Mouse (Mus musculus) hindbrain, embryonic 11.5 days (tissue): ENCODE results near the gene Nek8. TPM values are rescaled to one million over a fixed set of nuclear protein-coding genes. Genes with fewer than 3 reads are reported as not detected.
A peak's percentile ranks its signal among the peaks of the same experiment; 100 is the strongest.

Source experiments
- ATAC-seq: fragments of 200-750 bp; cut with Nextera tagmentation; 2 replicates; pipeline ENCODE4 v1.8.0; 2017; ENCODE audit warnings: mild to moderate bottlenecking, moderate TSS enrichment, moderate library complexity; ENCODE audit not compliant: low FRiP score
- DNase-seq: peaks from one replicate; pipeline ENCODE4 v3.0.0-alpha.2; 2015; ENCODE audit warnings: low spot score
- H3K27ac ChIP-seq: fragments of 300-500 bp; sonication (generic); 2 replicates; pipeline ENCODE4 v1.5.1; 2014; ENCODE audit warnings: mild to moderate bottlenecking, low read depth, low read length
- H3K27me3 ChIP-seq: fragments of 300-500 bp; sonication (generic); 2 replicates; pipeline ENCODE4 v1.6.1; 2014; ENCODE audit warnings: mild to moderate bottlenecking, low read length, moderate library complexity, mixed read lengths; ENCODE audit not compliant: control insufficient read depth, insufficient read depth
- H3K36me3 ChIP-seq: fragments of 300-500 bp; sonication (generic); 2 replicates; pipeline ENCODE4 v1.6.1; 2014; ENCODE audit warnings: mild to moderate bottlenecking, low read length, moderate library complexity, mixed read lengths; ENCODE audit not compliant: control insufficient read depth, insufficient read depth
- H3K4me1 ChIP-seq: fragments of 300-500 bp; sonication (generic); replicated peaks from 2 replicates; pipeline ENCODE4 v1.6.1; 2014; ENCODE audit warnings: low read length, mixed read lengths; ENCODE audit not compliant: control insufficient read depth, insufficient read depth
- H3K4me2 ChIP-seq: fragments of 300-500 bp; sonication (generic); replicated peaks from 2 replicates; pipeline ENCODE4 v1.6.1; 2014; ENCODE audit warnings: mild to moderate bottlenecking, low read depth, low read length
- H3K4me3 ChIP-seq: fragments of 300-500 bp; sonication (generic); 2 replicates; pipeline ENCODE4 v1.5.1; 2014; ENCODE audit warnings: low read depth, low read length
- H3K9ac ChIP-seq: fragments of 300-500 bp; sonication (generic); 2 replicates; pipeline ENCODE4 v1.6.1; 2014; ENCODE audit warnings: low read depth, low read length
- H3K9me3 ChIP-seq: fragments of 300-500 bp; sonication (generic); 2 replicates; pipeline ENCODE4 v1.6.1; 2016; ENCODE audit warnings: low read length; ENCODE audit not compliant: control insufficient read depth
- WGBS: fragments of 180-500 bp; shearing (Covaris S2); extraction: QIAGEN DNeasy Blood & Tissue Kit; methylation state at CpG from one replicate; pipeline ENCODE4 v1.1.7; 2014; 5-methylcytosine and 5-hydroxymethylcytosine counted together
- polyA plus RNA-seq: library from polyadenylated mRNA; unstranded; fragments of >200 nt; fragmentation: Nextera tagmentation; extraction: Ambion mirVana; gene quantifications from 2 replicates; pipeline ENCODE4 v1.2.1, GENCODE M21; 2014

Nek8 gene
- polyA plus RNA-seq, 1 experiment from 2014 or later = 5.2 TPM

- H3K27ac ChIP-seq = no peak overlapping the region
- DNase-seq (no peak), ATAC-seq (no peak)
- peaks cover 9% of the 10 kb centered on the region; the same call in 1 of the 2 replicates for H3K36me3 ChIP-seq
- 78% methylated on average over 6 of the region's 6 CpGs for WGBS
- no peaks in the 10 kb centered on the region for H3K9me3 ChIP-seq
- no peak overlapping the region for H3K4me3 ChIP-seq
- H3K9ac ChIP-seq = no peak overlapping the region
- H3K27me3 ChIP-seq = no peaks in the 10 kb centered on the region
- H3K4me1 ChIP-seq = peaks cover 22% of the 10 kb centered on the region
- H3K4me2 ChIP-seq = no peak overlapping the region
Observed at GRCm38 (mm10) chr11:78180081-78180761, 3.7 kb upstream of the Nek8 start.

- no peak for ATAC-seq
- peaks cover 9% of the 10 kb centered on the region; the same call in 1 of the 2 replicates for H3K36me3 ChIP-seq
- peaks cover 22% of the 10 kb centered on the region for H3K4me1 ChIP-seq
- peak overlapping the region; percentile 53; the same call in 1 of the 2 replicates for H3K4me3 ChIP-seq
- 33% methylated on average over 8 of the region's 8 CpGs for WGBS
- 0 out of 2 replicates have a peak overlapping the region, but pooled peaks have one; percentile 91 for H3K27ac ChIP-seq
- peak overlapping the region; percentile 91 for H3K4me2 ChIP-seq
- DNase-seq = no peak
- H3K27me3 ChIP-seq = no peaks in the 10 kb centered on the region
- no peaks in the 10 kb centered on the region for H3K9me3 ChIP-seq
- peak overlapping the region; percentile 68; the same call in 1 of the 2 replicates for H3K9ac ChIP-seq
Observed at GRCm38 (mm10) chr11:78179438-78179999, 3.0 kb upstream of the Nek8 start.

- 2% methylated on average over 29 of the region's 29 CpGs for whole genome bisulfite sequencing
- peak overlapping the region; percentile 53 for H3K4me3 ChIP-seq
- H3K27ac ChIP-seq = peak overlapping the region; percentile 91
- H3K4me2 ChIP-seq = peak overlapping the region; percentile 91
- H3K4me1 ChIP-seq = peaks cover 22% of the 10 kb centered on the region
- no peaks in the 10 kb centered on the region for H3K27me3 ChIP-seq
- H3K36me3 ChIP-seq = peaks cover 9% of the 10 kb centered on the region; the same call in 1 of the 2 replicates
- peak; percentile 60 for DNase-seq
- no peaks in the 10 kb centered on the region for H3K9me3 ChIP-seq
- H3K9ac ChIP-seq = peak overlapping the region; percentile 68
- peak; percentile 17; the same call in 1 of the 2 replicates for ATAC-seq
Observed at GRCm38 (mm10) chr11:78178859-78179437, 2.5 kb upstream of the Nek8 start.

- H3K27ac ChIP-seq = peak overlapping the region; percentile 91
- 0% methylated on average over 59 of the region's 84 CpGs for WGBS
- peak overlapping the region; percentile 53 for H3K4me3 ChIP-seq
- H3K4me1 ChIP-seq = peaks cover 22% of the 10 kb centered on the region
- H3K9ac ChIP-seq = peak overlapping the region; percentile 68
- peak; percentile 98 for DNase-seq
- peaks cover 9% of the 10 kb centered on the region; the same call in 1 of the 2 replicates for H3K36me3 ChIP-seq
- H3K27me3 ChIP-seq = no peaks in the 10 kb centered on the region
- peak; percentile 87 for ATAC-seq
- peak overlapping the region; percentile 91 for H3K4me2 ChIP-seq
- H3K9me3 ChIP-seq = no peaks in the 10 kb centered on the region
Observed at GRCm38 (mm10) chr11:78177903-78178858, 1.7 kb upstream of the Nek8 start.

- DNase-seq (no peak), ATAC-seq (peak; percentile 11; the same call in 1 of the 2 replicates)
- Histone ChIP-seq H3K27me3 (no peaks in the 10 kb centered on the region), H3K4me3 (peak overlapping the region; percentile 53), H3K4me1 (peaks cover 22% of the 10 kb centered on the region), H3K27ac (no peak overlapping the region), H3K4me2 (peak overlapping the region; percentile 91), H3K9me3 (no peaks in the 10 kb centered on the region), H3K36me3 (peaks cover 9% of the 10 kb centered on the region; the same call in 1 of the 2 replicates), H3K9ac (peak overlapping the region; percentile 50; the same call in 1 of the 2 replicates)
- WGBS = under 1% methylated on average over 10 of the region's 10 CpGs
Observed at GRCm38 (mm10) chr11:78177437-78177836, 962 bp upstream of the Nek8 start.

- Histone ChIP-seq H3K27me3 (no peaks in the 10 kb centered on the region), H3K4me2 (peak overlapping the region; percentile 91), H3K9me3 (no peaks in the 10 kb centered on the region), H3K4me1 (peaks cover 22% of the 10 kb centered on the region), H3K27ac (no peak overlapping the region), H3K4me3 (peak overlapping the region; percentile 53), H3K9ac (peak overlapping the region; percentile 50), H3K36me3 (peaks cover 9% of the 10 kb centered on the region; the same call in 1 of the 2 replicates)
- 1% methylated on average over 23 of the region's 23 CpGs for WGBS
- no peak for ATAC-seq
- DNase-seq = peak; percentile 43
Observed at GRCm38 (mm10) chr11:78176905-78177331, 443 bp upstream of the Nek8 start.

GRCm38 (mm10) chr11:78175771-78176401 lies 589 bp downstream of the Nek8 start:
- H3K9ac ChIP-seq = peak overlapping the region; percentile 50; the same call in 1 of the 2 replicates
- 0 out of 2 replicates have a peak overlapping the region, but pooled peaks have one; percentile 25 for H3K27ac ChIP-seq
- WGBS = 5% methylated on average over 9 of the region's 10 CpGs
- peaks cover 5% of the 10 kb centered on the region; the same call in 1 of the 2 replicates for H3K36me3 ChIP-seq
- no peaks in the 10 kb centered on the region for H3K9me3 ChIP-seq
- H3K4me3 ChIP-seq = peak overlapping the region; percentile 53
- DNase-seq (no peak), ATAC-seq (no peak; the same call in 1 of the 2 replicates)
- peak overlapping the region; percentile 91 for H3K4me2 ChIP-seq
- H3K27me3 ChIP-seq = no peaks in the 10 kb centered on the region
- H3K4me1 ChIP-seq = peaks cover 22% of the 10 kb centered on the region
